Mouse (Mus musculus) subcutaneous adipose tissue, adult 2 months (tissue): ENCODE data around the gene St7. TPM values are rescaled to one million over a fixed set of nuclear protein-coding genes. Genes with fewer than 3 reads are reported as not detected.

Experiments used
- polyA plus RNA-seq: library from polyadenylated mRNA; depleted of rRNA; stranded (reverse); fragments of >200 nt; gene quantifications from 2 replicates; pipeline ENCODE4 v1.2.3, GENCODE M21; 2012; ENCODE audit warnings: low replicate concordance; rRNA removed

St7 gene
- polyA plus RNA-seq, result 13.0 and 18.7 TPM in 2 replicates

DNA sequence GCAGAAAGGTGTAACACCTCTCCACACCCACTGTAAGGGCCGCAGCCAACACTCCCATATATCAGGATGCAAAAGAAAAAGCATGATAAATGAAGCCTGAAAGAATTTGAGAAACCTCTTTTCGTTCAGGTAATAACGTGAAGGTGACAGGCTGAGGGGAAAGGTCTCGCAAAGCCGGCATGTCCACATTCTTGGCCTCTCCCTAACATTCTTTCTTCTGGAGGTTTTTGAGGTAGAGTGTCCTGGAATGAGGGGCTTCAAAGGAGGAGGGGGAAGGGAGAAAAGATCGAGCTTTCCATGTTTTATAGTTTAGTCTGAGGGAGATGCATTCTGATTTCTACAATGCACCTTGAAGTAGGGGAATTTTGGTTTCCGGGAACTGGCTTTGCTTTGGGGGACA lies at the start of gene St7:
St7 (plus strand) TSS at position 287 of the 400 bp plus-strand sequence.

Other genes with a start within 250 kb of the St7 start
- gene Met, start 229.1 kb upstream of the St7 start, polyA plus RNA-seq, result 12.6 and 13.2 TPM in 2 replicates
- 22.9 and 28.1 TPM in 2 replicates for gene Capza2, start 56.7 kb upstream of the St7 start, polyA plus RNA-seq